In genomic region chr7:79243236-79243635, GRCm38 (mm10) we compare ENCODE assay signal across 26 mouse cellular contexts. TPM values are rescaled to one million over a fixed set of nuclear protein-coding genes. Genes with fewer than 3 reads are reported as not detected.
A peak's percentile ranks its signal among the peaks of the same experiment; 100 is the strongest.
DNase-seq lines count a peak whose midpoint lies in the region; ATAC-seq and TF ChIP-seq lines count a peak whose summit lies in the region.
"Had no signal": no experiment of that assay in that cellular context is flagged by ENCODE, and none has a peak within 500 bp of the region (broad histone marks: within the 10 kb centered on the region; RNA-seq: fewer than 3 reads in every experiment).

No protein-coding gene starts in this region.

- no peak for ATAC-seq in embryonic facial prominence, embryonic 14.5 days (ENCODE audit: low read depth)
- ATAC-seq in heart, postnatal 0 days (ENCODE audit: insufficient read depth, low read depth) = no peak
- ATAC-seq: activated CD4-positive, CD25-positive, alpha-beta regulatory T cell, adult 4 months; forebrain, embryonic 15.5 days; hindbrain, postnatal 0 days; intestine, embryonic 16.5 days had no signal

- H3K4me2 ChIP-seq in embryonic facial prominence, embryonic 14.5 days (ENCODE audit: low read depth, low read length) = no peak overlapping the region
- H3K4me2 ChIP-seq in heart, postnatal 0 days (ENCODE audit: low read depth, low read length) = no peak overlapping the region
- H3K4me2 ChIP-seq: embryonic facial prominence, embryonic 13.5 days; forebrain, embryonic 15.5 days; heart, embryonic 13.5 days; limb, embryonic 13.5 days; liver, embryonic 13.5 days had no signal

- no peaks in the 10 kb centered on the region for H3K4me1 ChIP-seq in embryonic facial prominence, embryonic 14.5 days (ENCODE audit: control insufficient read depth, insufficient read depth, low read length)
- H3K4me1 ChIP-seq in embryonic facial prominence, embryonic 10.5 days = peaks cover 15% of the 10 kb centered on the region
- H3K4me1 ChIP-seq in heart, postnatal 0 days (ENCODE audit: control insufficient read depth, insufficient read depth) = no peaks in the 10 kb centered on the region

- no peak overlapping the region for H3K4me3 ChIP-seq in embryonic facial prominence, embryonic 14.5 days (ENCODE audit: low read depth, low read length)
- no peak overlapping the region for H3K4me3 ChIP-seq in embryonic facial prominence, embryonic 10.5 days
- no peak overlapping the region for H3K4me3 ChIP-seq in heart, postnatal 0 days (ENCODE audit: low read depth, low read length)
- H3K4me3 ChIP-seq: embryonic facial prominence, embryonic 13.5 days; forebrain, embryonic 15.5 days; heart, embryonic 13.5 days; limb, embryonic 13.5 days; liver, embryonic 13.5 days; megakaryocyte, embryonic 14.5 days had no signal

- DNase-seq in embryonic facial prominence, embryonic 14.5 days (ENCODE audit: low spot score) = peak; percentile 39
- no peak for DNase-seq in embryonic facial prominence, embryonic 10.5 days (ENCODE audit: low spot score)
- DNase-seq in heart, postnatal 0 days (ENCODE audit: low spot score) = peak; percentile 34
- no peak for DNase-seq in heart, adult 9 months (ENCODE audit: low spot score in 2 of 2)
- DNase-seq in NIH3T3 (ENCODE audit: low read depth) = peak; percentile 75
- DNase-seq in forelimb bud, embryonic 11.5 days (ENCODE audit: low read depth, low spot score) = peak; percentile 11
- no peak for DNase-seq in thymus, postnatal 25 days
- DNase-seq: adrenal gland, postnatal 10 days; B cell, adult 2 months; gastrocnemius, postnatal 25 days; kidney, adult 9 months; kidney, postnatal 36 days; liver, embryonic 13.5 days; lung, adult 2 months; lung, postnatal 36 days; midbrain, embryonic 14.5 days; right cerebral cortex, postnatal 14 days had no signal

- TF ChIP-seq CTCF in heart, postnatal 0 days (IDR thresholded peaks at IDR 0.05; ENCODE audit: low read depth) = no peak

- no peak for TF ChIP-seq EP300 in heart, postnatal 0 days (IDR thresholded peaks at IDR 0.05; ENCODE audit: low read depth)

- H3K27ac ChIP-seq in embryonic facial prominence, embryonic 14.5 days (replicated peaks; ENCODE audit: low read depth, low read length) = no peak overlapping the region
- H3K27ac ChIP-seq in embryonic facial prominence, embryonic 10.5 days (replicated peaks) = no peak overlapping the region
- H3K27ac ChIP-seq in heart, postnatal 0 days (ENCODE audit: low read depth) = no peak overlapping the region
- H3K27ac ChIP-seq: embryonic facial prominence, embryonic 13.5 days; forebrain, embryonic 15.5 days; heart, embryonic 13.5 days; limb, embryonic 13.5 days; liver, embryonic 13.5 days had no signal

- H3K9me3 ChIP-seq in embryonic facial prominence, embryonic 14.5 days (ENCODE audit: control insufficient read depth, low read length) = no peaks in the 10 kb centered on the region
- H3K9me3 ChIP-seq in embryonic facial prominence, embryonic 10.5 days = no peaks in the 10 kb centered on the region
- no peaks in the 10 kb centered on the region for H3K9me3 ChIP-seq in heart, postnatal 0 days (replicated peaks; ENCODE audit: control insufficient read depth, low read length)
- H3K9me3 ChIP-seq: embryonic facial prominence, embryonic 13.5 days; forebrain, embryonic 15.5 days; G1E; heart, embryonic 13.5 days; limb, embryonic 13.5 days; liver, embryonic 13.5 days; megakaryocyte, embryonic 14.5 days had no signal

- H3K27me3 ChIP-seq in embryonic facial prominence, embryonic 14.5 days (replicated peaks; ENCODE audit: control insufficient read depth, insufficient read depth, low read length) = no peaks in the 10 kb centered on the region
- peaks cover 10% of the 10 kb centered on the region for H3K27me3 ChIP-seq in embryonic facial prominence, embryonic 10.5 days (replicated peaks; ENCODE audit: low read depth, poor library complexity, severe bottlenecking)
- no peaks in the 10 kb centered on the region for H3K27me3 ChIP-seq in heart, postnatal 0 days (ENCODE audit: control insufficient read depth, insufficient read depth, low read length)
- H3K27me3 ChIP-seq: embryonic facial prominence, embryonic 13.5 days; forebrain, embryonic 15.5 days; limb, embryonic 13.5 days had no signal

- 54% methylated on average over 4 of the region's 4 CpGs for WGBS in embryonic facial prominence, embryonic 14.5 days
- WGBS in embryonic facial prominence, embryonic 10.5 days = 65% methylated on average over 4 of the region's 4 CpGs
- 46% methylated on average over 4 of the region's 4 CpGs for WGBS in heart, postnatal 0 days

- no peaks in the 10 kb centered on the region for H3K36me3 ChIP-seq in embryonic facial prominence, embryonic 14.5 days (ENCODE audit: control insufficient read depth, insufficient read depth, low read length)
- H3K36me3 ChIP-seq in embryonic facial prominence, embryonic 10.5 days (replicated peaks) = no peaks in the 10 kb centered on the region
- H3K36me3 ChIP-seq in heart, postnatal 0 days (replicated peaks; ENCODE audit: control insufficient read depth, insufficient read depth, low read length) = no peaks in the 10 kb centered on the region
- H3K36me3 ChIP-seq: embryonic facial prominence, embryonic 13.5 days; forebrain, embryonic 15.5 days; G1E; heart, embryonic 13.5 days; limb, embryonic 13.5 days; liver, embryonic 13.5 days had no signal

- H3K9ac ChIP-seq in embryonic facial prominence, embryonic 14.5 days (ENCODE audit: low read depth, low read length) = no peak overlapping the region
- H3K9ac ChIP-seq in heart, postnatal 0 days (replicated peaks; ENCODE audit: low read depth, low read length) = no peak overlapping the region
- H3K9ac ChIP-seq: embryonic facial prominence, embryonic 13.5 days; forebrain, embryonic 15.5 days; heart, embryonic 13.5 days; limb, embryonic 13.5 days; liver, embryonic 13.5 days had no signal

RNA-seq across cellular contexts. Expression of gene Abhd2, which starts 29.8 kb away (rescaled TPM):
- polyA plus RNA-seq in embryonic facial prominence, embryonic 14.5 days (2014; fragmentation: Nextera tagmentation; extraction: Ambion mirVana) = 14.2 and 14.5 TPM in 2 replicates
- polyA plus RNA-seq in embryonic facial prominence, embryonic 10.5 days (2016; fragmentation: Nextera tagmentation; extraction: Ambion mirVana) = 8.7 TPM in 2 replicates
- 14.5 and 16.6 TPM in 2 replicates for total RNA-seq in heart, postnatal 0 days (2014; rRNA removed; ENCODE audit: low replicate concordance)
- polyA plus RNA-seq in heart, postnatal 0 days (2015; fragmentation: Nextera tagmentation; extraction: Ambion mirVana) = 3.4 and 4.2 TPM in 2 replicates

Comparison
In these comparisons a context has a peak if more than half of its experiments do, and no peak if none do; other contexts are left out.
1. DNase-seq: peak in embryonic facial prominence, embryonic 14.5 days (single experiment), heart, postnatal 0 days (single experiment), NIH3T3 (single experiment) and forelimb bud, embryonic 11.5 days (single experiment); none in embryonic facial prominence, embryonic 10.5 days (single experiment), heart, adult 9 months (0 of 2) and thymus, postnatal 25 days (single experiment).